Mouse (Mus musculus) thymus, adult 2 months (tissue): Measurements from ENCODE around the gene Palld.

Experiments
- CTCF ChIP-seq: fragments of 200-500 bp; IDR thresholded peaks from 2 replicates; pipeline ENCODE4 v1.5.1; 2012; ENCODE audit warnings: mild to moderate bottlenecking, control low read depth, low read length, moderate library complexity, borderline replicate concordance; ENCODE audit not compliant: control insufficient read depth, poor library complexity, insufficient read depth; ENCODE audit errors: extremely low read depth
- POLR2A ChIP-seq: fragments of 200-500 bp; IDR thresholded peaks from 2 replicates; pipeline ENCODE4 v1.6.1; 2012; ENCODE audit warnings: mild to moderate bottlenecking, low read length, control low read depth, moderate library complexity; ENCODE audit not compliant: control insufficient read depth, poor library complexity, insufficient read depth; ENCODE audit errors: extremely low read depth

- TF ChIP-seq CTCF (no peak), POLR2A (no peak)
Observed at GRCm38 (mm10) chr8:61621300-61621699, 281.2 kb downstream of the Palld start.
